Mouse (Mus musculus) C2C12 (cell line): ENCODE data around the gene Cd37. TPM values are rescaled to one million over a fixed set of nuclear protein-coding genes. Genes with fewer than 3 reads are reported as not detected.

ENCODE experiments used
- H3K27me3 ChIP-seq: one replicate; pipeline ENCODE4 v1.6.1; 2011; ENCODE audit not compliant: control insufficient read depth, insufficient read depth, insufficient read length
- H3K36me3 ChIP-seq: one replicate; pipeline ENCODE4 v1.6.1; 2011; ENCODE audit not compliant: control insufficient read depth, insufficient read depth
- H3K4me3 ChIP-seq: one replicate; pipeline ENCODE4 v1.5.1; 2011; ENCODE audit warnings: mild to moderate bottlenecking, control low read depth; ENCODE audit not compliant: poor library complexity, insufficient read depth, severe bottlenecking
- H3K79me2 ChIP-seq: one replicate; pipeline ENCODE4 v1.6.1; 2011; ENCODE audit not compliant: control insufficient read depth, insufficient read depth
- H3K79me3 ChIP-seq: one replicate; pipeline ENCODE4 v1.6.1; 2011; ENCODE audit warnings: low read depth, control low read depth
- H3ac ChIP-seq: one replicate; pipeline ENCODE3; 2011; ENCODE audit warnings: low read depth; ENCODE audit not compliant: control insufficient read depth, insufficient read length
- CEBPB ChIP-seq: IDR thresholded peaks from one replicate; pipeline ENCODE4 v1.6.1; 2011; ENCODE audit warnings: low read depth, mild to moderate bottlenecking, control low read depth, moderate library complexity
- CTCF ChIP-seq: IDR thresholded peaks from one replicate; pipeline ENCODE4 v1.5.1; 2011; ENCODE audit not compliant: control insufficient read depth, insufficient read depth, insufficient read length
- FOSL1 ChIP-seq: IDR thresholded peaks from one replicate; pipeline ENCODE4 v1.8.0; 2011; ENCODE audit warnings: mild to moderate bottlenecking, low read length; ENCODE audit not compliant: poor library complexity, insufficient read depth, severe bottlenecking
- MAX ChIP-seq: IDR thresholded peaks from one replicate; pipeline ENCODE4 v1.6.1; 2011; ENCODE audit warnings: mild to moderate bottlenecking, control low read depth
- MYOD1 ChIP-seq: IDR thresholded peaks from one replicate; pipeline ENCODE4 v1.6.1; 2011; ENCODE audit warnings: low read depth; ENCODE audit not compliant: control insufficient read depth, insufficient read length
- MYOG ChIP-seq: IDR thresholded peaks from one replicate; pipeline ENCODE4 v1.6.1; 2011; ENCODE audit not compliant: control insufficient read depth, insufficient read length; ENCODE audit errors: extremely low read depth
- USF1 ChIP-seq: IDR thresholded peaks from one replicate; pipeline ENCODE4 v1.6.1; 2011; ENCODE audit warnings: low read depth, mild to moderate bottlenecking, control low read depth, moderate library complexity
- polyA plus RNA-seq: library from polyadenylated mRNA; unstranded; fragments of >200 nt; fragmentation: generic; extraction: Trizol; gene quantifications from one replicate; pipeline ENCODE4 v1.2.1, GENCODE M21; 2012; ENCODE audit warnings: missing spikeins

Gene Cd37
- polyA plus RNA-seq, 1 experiment = 0.37 TPM

- Histone ChIP-seq H3K27me3 (peaks cover 8% of the 10 kb centered on the region), H3K4me3 (no peak overlapping the region)
Measured at GRCm38 (mm10) chr7:45235656-45236180, 3.2 kb downstream of the Cd37 start.

GRCm38 (mm10) chr7:45234922-45235571 lies 3.9 kb downstream of the Cd37 start:
- H3K36me3 ChIP-seq = peaks cover 6% of the 10 kb centered on the region
- H3K4me3 ChIP-seq = no peak overlapping the region

More at GRCm38 (mm10) chr7:45235656-45236180, 3.2 kb downstream of the Cd37 start:
- H3K36me3 ChIP-seq = peaks cover 6% of the 10 kb centered on the region
- no peak overlapping the region for H3ac ChIP-seq
- H3K79me2 ChIP-seq = no peaks in the 10 kb centered on the region
- TF ChIP-seq USF1 = no peak
- no peak for TF ChIP-seq MAX
- no peak for TF ChIP-seq CTCF
- TF ChIP-seq MYOD1 = no peak
- no peak for TF ChIP-seq CEBPB
- TF ChIP-seq MYOG = no peak
- TF ChIP-seq FOSL1 = no peak
- no peaks in the 10 kb centered on the region for H3K79me3 ChIP-seq

GRCm38 (mm10) chr7:45234333-45234841 lies 4.5 kb downstream of the Cd37 start:
- H3ac ChIP-seq = no peak overlapping the region
- H3K27me3 ChIP-seq = peaks cover 4% of the 10 kb centered on the region
- H3K36me3 ChIP-seq = peaks cover 9% of the 10 kb centered on the region
- no peaks in the 10 kb centered on the region for H3K79me2 ChIP-seq
- TF ChIP-seq MAX = no peak
- TF ChIP-seq MYOG = no peak
- no peak for TF ChIP-seq MYOD1
- no peak for TF ChIP-seq CEBPB
- no peak for TF ChIP-seq CTCF
- no peak for TF ChIP-seq USF1
- no peak for TF ChIP-seq FOSL1
- H3K79me3 ChIP-seq = no peaks in the 10 kb centered on the region
- H3K4me3 ChIP-seq = no peak overlapping the region

More at GRCm38 (mm10) chr7:45234922-45235571, 3.9 kb downstream of the Cd37 start:
- peaks cover 4% of the 10 kb centered on the region for H3K27me3 ChIP-seq
- H3K79me3 ChIP-seq = no peaks in the 10 kb centered on the region
- no peak overlapping the region for H3ac ChIP-seq
- H3K79me2 ChIP-seq = no peaks in the 10 kb centered on the region
- TF ChIP-seq FOSL1 = no peak
- no peak for TF ChIP-seq CTCF
- no peak for TF ChIP-seq CEBPB
- TF ChIP-seq MAX = no peak
- TF ChIP-seq MYOG = no peak
- no peak for TF ChIP-seq USF1
- TF ChIP-seq MYOD1 = no peak

GRCm38 (mm10) chr7:45233580-45234332 lies 5.2 kb downstream of the Cd37 start:
- Histone ChIP-seq H3K36me3 (peaks cover 14% of the 10 kb centered on the region), H3K79me3 (no peaks in the 10 kb centered on the region), H3ac (no peak overlapping the region), H3K4me3 (no peak overlapping the region), H3K79me2 (no peaks in the 10 kb centered on the region), H3K27me3 (peaks cover under 1% of the 10 kb centered on the region)
- no peak for TF ChIP-seq MYOD1
- TF ChIP-seq CTCF = no peak
- no peak for TF ChIP-seq FOSL1
- no peak for TF ChIP-seq USF1
- no peak for TF ChIP-seq CEBPB
- TF ChIP-seq MYOG = no peak
- no peak for TF ChIP-seq MAX

- Histone ChIP-seq H3K79me3 (no peaks in the 10 kb centered on the region), H3K36me3 (peaks cover 16% of the 10 kb centered on the region), H3K79me2 (no peaks in the 10 kb centered on the region), H3K4me3 (no peak overlapping the region), H3ac (no peak overlapping the region), H3K27me3 (no peaks in the 10 kb centered on the region)
- TF ChIP-seq CEBPB = no peak
- no peak for TF ChIP-seq MYOG
- no peak for TF ChIP-seq MAX
- TF ChIP-seq FOSL1 = no peak
- TF ChIP-seq MYOD1 = no peak
- TF ChIP-seq USF1 = no peak
- TF ChIP-seq CTCF = no peak
Measured at GRCm38 (mm10) chr7:45232716-45233465, 6.0 kb downstream of the Cd37 start.
